Mouse (Mus musculus) C2C12 (cell line): ENCODE measurements around the gene Cfap61.

ENCODE experiments used
- CEBPB ChIP-seq: IDR thresholded peaks from one replicate; pipeline ENCODE4 v1.6.1; 2011; ENCODE audit warnings: low read depth, mild to moderate bottlenecking, control low read depth, moderate library complexity
- CTCF ChIP-seq: IDR thresholded peaks from one replicate; pipeline ENCODE4 v1.5.1; 2011; ENCODE audit not compliant: control insufficient read depth, insufficient read depth, insufficient read length
- FOSL1 ChIP-seq: IDR thresholded peaks from one replicate; pipeline ENCODE4 v1.8.0; 2011; ENCODE audit warnings: mild to moderate bottlenecking, low read length; ENCODE audit not compliant: poor library complexity, insufficient read depth, severe bottlenecking
- MAX ChIP-seq: IDR thresholded peaks from one replicate; pipeline ENCODE4 v1.6.1; 2011; ENCODE audit warnings: mild to moderate bottlenecking, control low read depth
- MYOD1 ChIP-seq: IDR thresholded peaks from one replicate; pipeline ENCODE4 v1.6.1; 2011; ENCODE audit warnings: low read depth; ENCODE audit not compliant: control insufficient read depth, insufficient read length
- MYOG ChIP-seq: IDR thresholded peaks from one replicate; pipeline ENCODE4 v1.6.1; 2011; ENCODE audit not compliant: control insufficient read depth, insufficient read length; ENCODE audit errors: extremely low read depth
- USF1 ChIP-seq: IDR thresholded peaks from one replicate; pipeline ENCODE4 v1.6.1; 2011; ENCODE audit warnings: low read depth, mild to moderate bottlenecking, control low read depth, moderate library complexity

DNA sequence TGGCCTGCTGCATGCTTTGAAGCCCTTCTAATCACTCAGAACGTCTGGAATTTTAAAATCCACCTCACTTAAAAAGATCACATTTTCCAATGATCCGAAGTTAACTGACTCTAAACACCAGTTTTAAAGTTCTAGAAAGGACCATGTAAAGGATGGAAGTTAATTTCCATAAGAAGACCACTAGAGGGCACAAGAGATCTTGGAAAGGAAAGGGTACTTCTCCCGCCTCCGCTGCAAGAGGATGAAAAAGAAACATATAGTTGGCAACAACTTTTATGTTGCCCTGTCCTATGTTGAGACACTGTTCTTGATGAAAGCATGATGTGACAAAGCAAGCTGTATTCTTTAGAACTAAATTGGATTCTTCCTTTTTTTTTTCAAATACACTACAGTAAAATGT is 22.9 kb downstream of the Cfap61 start:
- no peak for TF ChIP-seq MAX
- TF ChIP-seq CTCF = no peak
- no peak for TF ChIP-seq MYOG
- TF ChIP-seq FOSL1 = no peak
- TF ChIP-seq USF1 = no peak
- TF ChIP-seq CEBPB = no peak
- TF ChIP-seq MYOD1 = no peak
